33 mouse cellular contexts compared by ENCODE assay signal in genomic region chr11:49124169-49124568, GRCm38 (mm10). TPM values are rescaled to one million over a fixed set of nuclear protein-coding genes. Genes with fewer than 3 reads are reported as not detected.
DNase-seq lines count a peak whose midpoint lies in the region; ATAC-seq and TF ChIP-seq lines count a peak whose summit lies in the region.
"Had no signal": no experiment of that assay in that cellular context is flagged by ENCODE, and none has a peak within 500 bp of the region (broad histone marks: within the 10 kb centered on the region; RNA-seq: fewer than 3 reads in every experiment).

No protein-coding gene starts in this region.

- no peaks in the 10 kb centered on the region for H3K36me3 ChIP-seq in MEL (ENCODE audit: control insufficient read depth in 1 of 2, insufficient read depth in 2 of 2, low read length in 2 of 2)
- H3K36me3 ChIP-seq in liver, embryonic 15.5 days (replicated peaks) = no peaks in the 10 kb centered on the region
- H3K36me3 ChIP-seq: forebrain, embryonic 12.5 days; heart, embryonic 15.5 days; hindbrain, embryonic 13.5 days; limb, embryonic 15.5 days had no signal

- no peak for TF ChIP-seq EP300 in MEL (IDR thresholded peaks at IDR 0.05; ENCODE audit: low read depth in 1 of 2, low read length in 2 of 2)

- no peaks in the 10 kb centered on the region for H3K9me3 ChIP-seq in MEL (replicated peaks; ENCODE audit: insufficient read depth, low read length)
- H3K9me3 ChIP-seq in liver, embryonic 15.5 days (replicated peaks) = no peaks in the 10 kb centered on the region
- H3K9me3 ChIP-seq: forebrain, embryonic 12.5 days; heart, embryonic 15.5 days; hindbrain, embryonic 13.5 days; limb, embryonic 15.5 days had no signal

- no peak for TF ChIP-seq POLR2A in MEL (IDR thresholded peaks at IDR 0.05; ENCODE audit: control insufficient read depth in 1 of 2, insufficient read depth in 1 of 2, low read depth in 1 of 2, low read length in 2 of 2, poor library complexity in 1 of 2)

- no peaks in the 10 kb centered on the region for H3K4me1 ChIP-seq in MEL (ENCODE audit: control insufficient read depth in 1 of 2, insufficient read depth in 2 of 2, low read length in 2 of 2)
- peaks cover 3% of the 10 kb centered on the region; the same call in 1 of the 2 replicates for H3K4me1 ChIP-seq in liver, embryonic 15.5 days (replicated peaks)
- H3K4me1 ChIP-seq: forebrain, embryonic 12.5 days; heart, embryonic 15.5 days; hindbrain, embryonic 13.5 days; limb, embryonic 15.5 days had no signal

- ATAC-seq in liver, embryonic 15.5 days (ENCODE audit: insufficient read depth) = peak; percentile 64
- ATAC-seq: activated CD4-positive, CD25-positive, alpha-beta regulatory T cell, adult 4 months; Patski had no signal

- TF ChIP-seq CTCF in MEL (IDR thresholded peaks at IDR 0.05 in 2 of 3, conservative IDR thresholded peaks at IDR 0.05 in 1 of 3; ENCODE audit: control insufficient read depth in 1 of 3, insufficient read depth in 1 of 3, low read depth in 2 of 3, low read length in 3 of 3, poor library complexity in 1 of 3, severe bottlenecking in 1 of 3) = no peak

- TF ChIP-seq RAD21 in MEL (IDR thresholded peaks at IDR 0.05; ENCODE audit: low read depth, low read length) = no peak

- WGBS in liver, embryonic 15.5 days (ENCODE audit: insufficient replicate concordance) = 75% methylated on average over 2 of the region's 2 CpGs

- H3K4me2 ChIP-seq in liver, embryonic 15.5 days = no peak overlapping the region
- H3K4me2 ChIP-seq: forebrain, embryonic 12.5 days; heart, embryonic 15.5 days; hindbrain, embryonic 13.5 days; limb, embryonic 15.5 days had no signal

- H3K27ac ChIP-seq in MEL (ENCODE audit: control insufficient read depth, low read depth, low read length) = no peak overlapping the region
- no peak overlapping the region for H3K27ac ChIP-seq in liver, embryonic 15.5 days (replicated peaks)
- H3K27ac ChIP-seq: forebrain, embryonic 12.5 days; heart, embryonic 15.5 days; hindbrain, embryonic 13.5 days; limb, embryonic 15.5 days had no signal

- H3K27me3 ChIP-seq in MEL (ENCODE audit: control insufficient read depth in 1 of 2, insufficient read depth in 2 of 2, low read length in 2 of 2) = peaks cover 0 to 3% of the 10 kb centered on the region in 2 experiments; a peak in 1 of 4 replicates
- H3K27me3 ChIP-seq in liver, embryonic 15.5 days = no peaks in the 10 kb centered on the region
- H3K27me3 ChIP-seq: forebrain, embryonic 12.5 days; heart, embryonic 15.5 days; hindbrain, embryonic 13.5 days; limb, embryonic 15.5 days had no signal

- no peak overlapping the region for H3K4me3 ChIP-seq in MEL (ENCODE audit: control insufficient read depth in 1 of 2, insufficient read depth in 1 of 2, low read depth in 2 of 2, low read length in 2 of 2)
- no peak overlapping the region for H3K4me3 ChIP-seq in liver, embryonic 15.5 days (replicated peaks)
- H3K4me3 ChIP-seq: forebrain, embryonic 12.5 days; heart, embryonic 15.5 days; hindbrain, embryonic 13.5 days; limb, embryonic 15.5 days had no signal

- peak; percentile 47 for DNase-seq in 416B (ENCODE audit: low read depth)
- peak; percentile 14 for DNase-seq in MEL (ENCODE audit: low read depth, low spot score)
- DNase-seq in c-Kit-positive CD71-positive TER-119-positive erythroid progenitor cells, embryonic 14.5 days (ENCODE audit: low spot score) = peak; percentile 33
- no peak for DNase-seq in cerebellum, adult 9-11 months
- no peak for DNase-seq in embryo, embryonic 9.5 days (ENCODE audit: extremely low spot score)
- no peak for DNase-seq in cerebellum, adult 18-20 months
- DNase-seq: adrenal gland, postnatal 14 days; cerebellum, adult 11 months; heart, postnatal 36 days; kidney, adult 18-20 months; left cerebral cortex, postnatal 4 days; lung, postnatal 4 days; midbrain, embryonic 14.5 days had no signal

- H3K79me2 ChIP-seq in MEL (ENCODE audit: control insufficient read depth, insufficient read depth, low read length, poor library complexity) = no peaks in the 10 kb centered on the region

- H3K9ac ChIP-seq in MEL (ENCODE audit: control insufficient read depth, low read depth, low read length, poor library complexity, severe bottlenecking) = no peak overlapping the region
- H3K9ac ChIP-seq in liver, embryonic 15.5 days = no peak overlapping the region
- H3K9ac ChIP-seq: forebrain, embryonic 12.5 days; heart, embryonic 15.5 days; hindbrain, embryonic 13.5 days; limb, embryonic 15.5 days had no signal

TF ChIP-seq in MEL, 35 proteins besides CTCF, POLR2A, EP300 and RAD21:
- peak; percentile 28; the same call in 1 of the 2 replicates for TF ChIP-seq GABPA (IDR thresholded peaks at IDR 0.05; ENCODE audit: low read depth, low read length)
- peak; percentile 48; the same call in 1 of the 2 replicates for TF ChIP-seq MAFK (IDR thresholded peaks at IDR 0.05; ENCODE audit: borderline replicate concordance, low read depth, low read length)
- no peak for TF ChIP-seq MAZ (IDR thresholded peaks at IDR 0.05; ENCODE audit: low read depth, low read length)
- TF ChIP-seq HCFC1 (IDR thresholded peaks at IDR 0.05; ENCODE audit: low read depth, low read length) = no peak
- TF ChIP-seq TCF12 (IDR thresholded peaks at IDR 0.05; ENCODE audit: low read depth, low read length) = no peak

RNA-seq across cellular contexts. Expression of gene Olfr1396, which starts 9.5 kb away (rescaled TPM):
- total RNA-seq in MEL (2012; rRNA removed) = not detected in 2 replicates
- polyA plus RNA-seq in MEL (2012; ENCODE audit: insufficient read depth in 1 of 2, insufficient read length in 2 of 2, low read depth in 1 of 2, low replicate concordance in 2 of 2, missing spikeins in 1 of 2) = under 1 TPM in 1 of 2 experiments, not detected in 1; 0.06 TPM
- polyA plus RNA-seq in liver, embryonic 15.5 days (2015; fragmentation: Nextera tagmentation; extraction: Ambion mirVana) = not detected in 2 replicates
- total RNA-seq: gastrocnemius, adult 8-10 months; layer of hippocampus, postnatal 10 days; left cerebral cortex, adult 8-10 months; left cerebral cortex, postnatal 4 days; megakaryocyte-erythroid progenitor cell, adult 5-6 weeks had no signal
- polyA plus RNA-seq: brain, embryonic 14.5 days; C2C12; forebrain, embryonic 12.5 days; frontal cortex, adult 2 months; hindbrain, embryonic 13.5 days; kidney, embryonic 16.5 days; large intestine, adult 2 months; limb, embryonic 15.5 days; lung, embryonic 16.5 days; midbrain, embryonic 14.5 days; neural tube, embryonic 11.5 days; Patski; small intestine, adult 2 months had no signal

RNA-seq across cellular contexts. Expression of gene Olfr1395, which starts 17.9 kb away (rescaled TPM):
- total RNA-seq in MEL (2012; rRNA removed) = not detected in 2 replicates
- not detected for polyA plus RNA-seq in MEL (2012; ENCODE audit: insufficient read depth in 1 of 2, insufficient read length in 2 of 2, low read depth in 1 of 2, low replicate concordance in 2 of 2, missing spikeins in 1 of 2)
- not detected in 2 replicates for polyA plus RNA-seq in liver, embryonic 15.5 days (2015; fragmentation: Nextera tagmentation; extraction: Ambion mirVana)
- total RNA-seq: adrenal gland, postnatal 14 days; gastrocnemius, adult 8-10 months; heart, postnatal 36 days; layer of hippocampus, postnatal 10 days; left cerebral cortex, adult 8-10 months; left cerebral cortex, postnatal 4 days; megakaryocyte-erythroid progenitor cell, adult 5-6 weeks had no signal
- polyA plus RNA-seq: brain, embryonic 14.5 days; C2C12; forebrain, embryonic 12.5 days; heart, embryonic 15.5 days; hindbrain, embryonic 13.5 days; kidney, embryonic 16.5 days; large intestine, adult 2 months; limb, embryonic 15.5 days; lung, embryonic 16.5 days; midbrain, embryonic 14.5 days; neural tube, embryonic 11.5 days; Patski; small intestine, adult 2 months had no signal

RNA-seq across cellular contexts. Expression of gene Olfr1394, which starts 30.0 kb away (rescaled TPM):
- total RNA-seq in MEL (2012; rRNA removed) = not detected in 2 replicates
- polyA plus RNA-seq in MEL (2012; ENCODE audit: insufficient read depth in 1 of 2, insufficient read length in 2 of 2, low read depth in 1 of 2, low replicate concordance in 2 of 2, missing spikeins in 1 of 2) = not detected
- polyA plus RNA-seq in liver, embryonic 15.5 days (2015; fragmentation: Nextera tagmentation; extraction: Ambion mirVana) = not detected in 2 replicates
- total RNA-seq: adrenal gland, postnatal 14 days; gastrocnemius, adult 8-10 months; heart, postnatal 36 days; layer of hippocampus, postnatal 10 days; left cerebral cortex, adult 8-10 months; left cerebral cortex, postnatal 4 days; megakaryocyte-erythroid progenitor cell, adult 5-6 weeks had no signal
- polyA plus RNA-seq: activated CD4-positive, CD25-positive, alpha-beta regulatory T cell, adult 4 months; brain, embryonic 14.5 days; C2C12; forebrain, embryonic 12.5 days; frontal cortex, adult 2 months; gonadal fat pad, adult 2 months; heart, embryonic 15.5 days; hindbrain, embryonic 13.5 days; kidney, embryonic 16.5 days; large intestine, adult 2 months; limb, embryonic 15.5 days; lung, embryonic 16.5 days; midbrain, embryonic 14.5 days; neural tube, embryonic 11.5 days; Patski; small intestine, adult 2 months had no signal

RNA-seq across cellular contexts. Expression of gene Ifi47, which starts 47.8 kb away (rescaled TPM):
- total RNA-seq in MEL (2012; rRNA removed) = 35.2 and 48.0 TPM in 2 replicates
- polyA plus RNA-seq in MEL (2012; ENCODE audit: insufficient read depth in 1 of 2, insufficient read length in 2 of 2, low read depth in 1 of 2, low replicate concordance in 2 of 2, missing spikeins in 1 of 2) = 10 to 100 TPM in 1 of 2 experiments, not detected in 1; 26.4 TPM
- polyA plus RNA-seq in liver, embryonic 15.5 days (2015; fragmentation: Nextera tagmentation; extraction: Ambion mirVana) = 7.0 and 7.1 TPM in 2 replicates

Comparison
In these comparisons a context has a peak if more than half of its experiments do, and no peak if none do; other contexts are left out.
1. DNase-seq: peak in 416B (single experiment), MEL (single experiment) and c-Kit-positive CD71-positive TER-119-positive erythroid progenitor cells, embryonic 14.5 days (single experiment); none in cerebellum, adult 9-11 months (single experiment), embryo, embryonic 9.5 days (single experiment) and cerebellum, adult 18-20 months (0 of 2).